Mouse (Mus musculus) natural killer cell, adult 2 months (primary cell): ENCODE data around the gene Fam19a2.

Source experiments
- DNase-seq, 2 experiments: peaks; one replicate each; pipeline ENCODE4 v3.0.0; 2022; ENCODE audit warnings: low spot score in 2 of 2

Gene Fam19a2

GRCm38 (mm10) chr10:123721952-123722460 lies 458.2 kb downstream of the Fam19a2 start:
- DNase-seq = no peak

- no peak for DNase-seq
Observed at GRCm38 (mm10) chr10:123723641-123724040, 459.8 kb downstream of the Fam19a2 start.

- no peak for DNase-seq
Observed at GRCm38 (mm10) chr10:123748317-123748716, 484.5 kb downstream of the Fam19a2 start.

GRCm38 (mm10) chr10:123751676-123752280 lies 488.0 kb downstream of the Fam19a2 start:
- no peak for DNase-seq

- DNase-seq = no peak
Observed at GRCm38 (mm10) chr10:123752755-123753154, 489.0 kb downstream of the Fam19a2 start.

GRCm38 (mm10) chr10:123753996-123754395 lies 490.2 kb downstream of the Fam19a2 start:
- no peak for DNase-seq

GRCm38 (mm10) chr10:123789374-123789773 lies 525.6 kb downstream of the Fam19a2 start:
- no peak for DNase-seq
